Mouse (Mus musculus) ZHBTc4 (cell line): Measurements from ENCODE around the gene Phf21a.

Source experiments
- DNase-seq: peaks from one replicate; pipeline ENCODE4 v3.0.0-alpha.2; 2011; ENCODE audit warnings: low read depth, low spot score

The Phf21a gene

GRCm38 (mm10) chr2:92360186-92360823 lies 267.4 kb downstream of the Phf21a start:
- DNase-seq, result no peak

GRCm38 (mm10) chr2:92360893-92361292 lies 268.0 kb downstream of the Phf21a start:
- peak; percentile 66 for DNase-seq

GRCm38 (mm10) chr2:92361795-92362194 lies 268.9 kb downstream of the Phf21a start:
- no peak for DNase-seq

- DNase-seq, result no peak
Observed at GRCm38 (mm10) chr2:92362571-92363228, 269.8 kb downstream of the Phf21a start.

GRCm38 (mm10) chr2:92364086-92364485 lies 271.2 kb downstream of the Phf21a start:
- DNase-seq, result no peak

- DNase-seq, result no peak
Observed at GRCm38 (mm10) chr2:92365568-92365967, 272.7 kb downstream of the Phf21a start.

- no peak for DNase-seq
Observed at GRCm38 (mm10) chr2:92367383-92368029, 274.6 kb downstream of the Phf21a start.

- DNase-seq, result no peak
Observed at GRCm38 (mm10) chr2:92370375-92370774, 277.5 kb downstream of the Phf21a start.

GRCm38 (mm10) chr2:92370821-92371805 lies 278.2 kb downstream of the Phf21a start:
- DNase-seq, result peak; percentile 95

GRCm38 (mm10) chr2:92371971-92372690 lies 279.2 kb downstream of the Phf21a start:
- peak; percentile 89 for DNase-seq

GRCm38 (mm10) chr2:92372767-92373436 lies 280.0 kb downstream of the Phf21a start:
- DNase-seq, result peak; percentile 42

GRCm38 (mm10) chr2:92373437-92373813 lies 280.5 kb downstream of the Phf21a start:
- DNase-seq, result no peak

GRCm38 (mm10) chr2:92374514-92374913 lies 281.6 kb downstream of the Phf21a start, which contains the start of the genes Pex16 and Large2:
TSS of gene Pex16 (plus strand) at chr2:92374676.
TSS of gene Large2 (minus strand) at chr2:92374869.
- peak; percentile 65 for DNase-seq

- peak; percentile 97 for DNase-seq
Observed at GRCm38 (mm10) chr2:92375099-92375623, 282.2 kb downstream of the Phf21a start.

GRCm38 (mm10) chr2:92375788-92376187 lies 282.9 kb downstream of the Phf21a start:
- no peak for DNase-seq

- DNase-seq, result no peak
Observed at GRCm38 (mm10) chr2:92376300-92376699, 283.4 kb downstream of the Phf21a start.

GRCm38 (mm10) chr2:92377320-92377719 lies 284.4 kb downstream of the Phf21a start:
- DNase-seq, result no peak

- no peak for DNase-seq
Observed at GRCm38 (mm10) chr2:92379783-92380494, 287.0 kb downstream of the Phf21a start.

GRCm38 (mm10) chr2:92380495-92381050 lies 287.7 kb downstream of the Phf21a start:
- DNase-seq, result no peak
